Mouse (Mus musculus): ENCODE measurements at regions not wholly inside any gene's neighbourhood (a gene's known extent, or its start where the extent isn't known, plus 50 kb on each side); places are given as distances from the start of the nearest gene placed in this dataset.

GRCm38 (mm10) chr12:71603136-71603535 is 227.7 kb upstream of the Daam1 start:
- DNase-seq (ENCODE audit: low spot score in 2 of 2) = no peak
- intact Hi-C loops (cut with DNase I) = no loop called here

DNA sequence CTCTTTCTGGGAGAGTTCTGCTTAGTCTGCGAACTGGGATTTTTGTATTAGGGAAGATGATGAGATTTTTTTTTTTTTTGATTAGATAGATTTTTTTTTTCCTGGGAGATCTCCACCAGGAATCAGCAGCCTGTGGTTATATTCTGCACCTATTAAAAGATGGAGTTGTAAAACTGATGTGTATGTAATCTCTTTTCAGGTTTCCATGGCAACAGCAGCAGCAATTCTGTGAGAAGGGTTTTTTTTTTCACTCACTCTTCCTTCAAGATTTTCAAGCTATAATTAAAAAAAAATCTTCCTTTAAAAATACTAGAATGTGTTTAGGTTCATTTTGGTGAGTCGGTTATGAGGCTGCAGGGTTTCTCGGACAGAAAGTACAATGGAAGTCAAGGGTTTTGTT is 224.5 kb upstream of the Daam1 start:
- DNase-seq (ENCODE audit: low spot score in 2 of 2) = no peak
- intact Hi-C loops (cut with DNase I) = no loop called here

DNA sequence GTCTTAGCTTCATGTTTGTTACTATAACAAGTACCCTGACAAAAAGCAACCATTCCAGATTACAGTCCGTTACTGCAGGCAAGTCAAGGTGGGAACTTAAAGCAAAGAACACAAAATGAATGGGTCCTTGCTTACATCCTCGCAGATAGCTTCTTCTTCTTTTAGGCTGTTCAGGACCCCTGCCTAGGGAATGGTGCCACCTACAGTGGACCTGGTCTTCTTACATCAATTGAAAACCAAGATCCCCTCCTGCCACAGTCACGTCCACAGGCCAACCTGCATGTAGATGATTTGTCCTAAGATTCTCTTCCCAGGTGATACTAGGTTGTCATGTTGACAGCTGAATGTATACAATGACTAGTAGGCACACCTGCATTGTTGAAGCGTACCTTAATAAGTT is 222.9 kb upstream of the Daam1 start:
- no peak for DNase-seq (ENCODE audit: low spot score in 2 of 2)
- intact Hi-C loops (cut with DNase I) = no loop called here

DNA sequence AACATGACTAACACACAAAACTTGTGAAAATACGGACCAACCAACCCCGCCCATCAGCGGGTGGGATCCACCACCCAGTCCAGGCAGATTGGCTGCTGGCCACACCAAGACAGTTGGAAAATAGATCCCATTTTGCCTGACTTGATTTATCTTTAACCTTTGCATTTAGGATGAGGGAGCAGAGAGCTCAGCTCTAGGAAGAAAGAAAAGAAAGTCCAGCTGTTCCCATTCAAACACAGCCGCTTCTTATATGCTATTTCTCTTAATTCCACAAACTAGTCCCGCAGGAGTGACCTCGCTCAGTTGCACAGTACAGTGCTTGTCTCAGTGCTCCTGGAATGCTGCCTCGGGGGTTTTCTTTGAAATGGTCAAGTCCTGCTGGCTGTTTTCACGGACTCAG is 217.6 kb upstream of the Daam1 start:
- intact Hi-C loops (cut with DNase I) = no loop called here
- DNase-seq (ENCODE audit: low spot score in 2 of 2) = no peak

DNA sequence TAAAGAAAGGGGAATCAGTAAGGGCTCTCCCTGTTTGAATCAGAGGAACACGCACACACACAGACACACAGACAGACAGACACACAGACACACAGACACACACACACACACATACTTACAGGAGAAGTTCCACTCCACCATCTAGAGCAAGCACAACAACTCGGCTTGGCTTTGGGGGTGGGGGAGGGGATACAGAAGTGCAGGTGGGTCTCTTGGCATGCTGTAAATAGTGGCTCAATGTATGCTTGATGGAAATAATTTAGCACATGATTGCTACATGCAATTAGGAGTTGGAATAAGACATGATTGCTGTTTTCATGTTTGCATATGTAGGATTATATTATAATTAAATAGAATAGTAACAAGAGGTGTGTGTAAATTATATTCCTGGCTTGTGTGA is 215.9 kb upstream of the Daam1 start:
- intact Hi-C loops (cut with DNase I) = no loop called here
- DNase-seq (ENCODE audit: low spot score in 2 of 2) = no peak

DNA sequence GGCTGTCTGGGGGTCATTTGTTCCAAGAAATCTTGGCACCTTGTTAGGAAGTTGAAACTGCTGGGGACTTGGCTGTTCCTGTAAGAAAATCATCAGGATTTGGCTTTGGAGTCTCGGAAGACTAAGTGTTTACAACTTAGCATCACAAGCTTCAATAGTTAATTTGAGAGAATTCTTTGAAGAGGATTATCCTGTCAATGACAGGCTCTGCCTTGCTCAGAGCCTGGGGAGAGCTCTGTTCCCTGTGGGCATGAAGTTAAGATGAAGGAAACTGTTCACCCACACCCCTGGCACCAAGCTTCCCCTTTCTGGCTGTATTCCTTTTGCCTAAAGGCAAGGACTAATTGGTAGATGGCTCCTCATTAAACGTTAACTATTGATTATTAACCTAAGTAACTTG is 215.5 kb upstream of the Daam1 start:
- DNase-seq (ENCODE audit: low spot score in 2 of 2) = no peak
- intact Hi-C loops (cut with DNase I) = no loop called here

DNA sequence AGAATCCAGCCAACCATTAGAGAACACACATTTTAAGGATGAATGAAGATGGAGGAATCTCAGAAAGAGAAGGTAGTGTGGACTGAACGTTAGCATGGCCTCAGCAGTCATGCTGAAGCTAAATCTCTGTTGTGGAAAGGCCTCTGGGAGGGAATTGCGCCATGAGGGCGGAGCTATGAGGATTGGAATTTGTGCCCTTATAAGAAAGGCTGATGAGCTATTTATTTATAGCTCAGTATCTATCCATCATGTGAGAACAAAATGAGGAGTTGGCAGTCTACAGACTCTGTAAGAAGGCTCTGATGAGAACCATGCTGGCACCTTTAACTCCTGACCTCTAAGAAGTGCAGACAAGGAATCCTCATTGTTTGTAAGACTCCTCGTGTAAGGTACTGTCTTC is 214.8 kb upstream of the Daam1 start:
- intact Hi-C loops (cut with DNase I) = no loop called here
- no peak for DNase-seq (ENCODE audit: low spot score in 2 of 2)

DNA sequence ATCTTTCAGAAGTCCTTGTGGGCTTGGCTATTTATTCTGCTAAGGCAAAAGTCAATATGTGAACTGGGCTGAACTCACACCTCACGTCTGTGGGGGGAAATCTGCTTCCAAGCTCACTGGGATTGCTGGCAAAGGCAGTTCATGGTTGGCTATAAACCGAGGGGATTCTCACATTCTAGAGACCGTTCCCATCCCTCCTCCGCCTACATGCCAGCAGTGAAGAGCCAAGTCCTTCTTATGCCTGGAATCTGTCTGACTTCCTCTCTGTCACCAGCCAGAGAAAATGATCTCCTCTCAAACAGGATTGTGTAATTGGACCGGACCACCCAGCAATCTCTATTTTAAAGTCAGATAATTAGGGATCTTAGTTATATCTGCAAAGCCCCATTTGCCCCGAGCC is 212.4 kb upstream of the Daam1 start:
- intact Hi-C loops (cut with DNase I) = no loop called here
- DNase-seq (ENCODE audit: low spot score in 2 of 2) = no peak

DNA sequence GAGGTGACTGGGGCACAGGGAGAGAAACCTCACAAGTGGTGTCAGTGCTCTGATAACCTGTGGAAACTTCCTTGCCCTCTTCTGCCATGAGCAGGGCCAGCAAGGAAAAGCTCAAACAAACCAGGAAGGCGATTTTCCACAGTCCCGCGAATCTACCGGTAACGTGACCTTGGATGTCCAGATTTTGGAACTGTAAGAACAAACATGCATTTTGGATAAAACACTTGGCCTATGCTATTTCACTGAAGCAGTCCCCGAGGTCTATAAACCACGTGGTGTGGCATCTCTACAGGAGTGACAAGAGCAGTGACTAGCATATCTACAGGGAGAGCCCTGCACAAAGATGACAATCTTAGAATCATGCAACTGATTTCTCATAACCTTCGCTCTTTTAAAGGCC is 211.9 kb upstream of the Daam1 start:
- intact Hi-C loops (cut with DNase I) = no loop called here
- DNase-seq (ENCODE audit: low spot score in 2 of 2) = no peak

GRCm38 (mm10) chr12:71619561-71619960 is 211.3 kb upstream of the Daam1 start:
- no peak for DNase-seq (ENCODE audit: low spot score in 2 of 2)
- intact Hi-C loops (cut with DNase I) = no loop called here

- intact Hi-C loops (cut with DNase I) = no loop called here
- no peak for DNase-seq (ENCODE audit: low spot score in 2 of 2)
Measured at GRCm38 (mm10) chr12:71621542-71621941, 209.3 kb upstream of the Daam1 start.

- DNase-seq (ENCODE audit: low spot score in 2 of 2) = no peak
- intact Hi-C loops (cut with DNase I) = no loop called here
Measured at GRCm38 (mm10) chr12:71622761-71623160, 208.1 kb upstream of the Daam1 start.

DNA sequence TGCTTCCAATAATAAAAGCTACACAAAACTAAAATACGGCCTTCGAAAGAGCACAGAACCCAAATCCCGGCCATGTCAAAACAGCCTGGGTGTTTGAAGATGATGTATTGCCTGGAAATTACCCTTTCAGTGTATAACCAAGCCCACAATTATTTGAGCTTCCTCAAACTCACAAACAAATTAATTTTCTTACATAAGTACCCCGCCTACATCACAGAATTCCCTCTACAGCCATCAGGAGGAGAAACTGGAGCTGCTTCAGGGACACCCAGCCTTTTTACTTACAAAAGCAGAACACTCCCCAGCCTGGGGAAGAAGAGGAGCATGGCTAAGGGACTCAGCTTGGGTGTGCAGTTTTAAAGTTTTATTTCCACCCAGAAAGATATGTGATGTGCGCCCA is 207.6 kb upstream of the Daam1 start:
- DNase-seq (ENCODE audit: low spot score in 2 of 2) = no peak
- intact Hi-C loops (cut with DNase I) = no loop called here

GRCm38 (mm10) chr12:71624076-71624475 is 206.8 kb upstream of the Daam1 start:
- no peak for DNase-seq (ENCODE audit: low spot score in 2 of 2)
- intact Hi-C loops (cut with DNase I) = no loop called here

GRCm38 (mm10) chr12:71624676-71625075 is 206.2 kb upstream of the Daam1 start:
- intact Hi-C loops (cut with DNase I) = no loop called here
- no peak for DNase-seq (ENCODE audit: low spot score in 2 of 2)

DNA sequence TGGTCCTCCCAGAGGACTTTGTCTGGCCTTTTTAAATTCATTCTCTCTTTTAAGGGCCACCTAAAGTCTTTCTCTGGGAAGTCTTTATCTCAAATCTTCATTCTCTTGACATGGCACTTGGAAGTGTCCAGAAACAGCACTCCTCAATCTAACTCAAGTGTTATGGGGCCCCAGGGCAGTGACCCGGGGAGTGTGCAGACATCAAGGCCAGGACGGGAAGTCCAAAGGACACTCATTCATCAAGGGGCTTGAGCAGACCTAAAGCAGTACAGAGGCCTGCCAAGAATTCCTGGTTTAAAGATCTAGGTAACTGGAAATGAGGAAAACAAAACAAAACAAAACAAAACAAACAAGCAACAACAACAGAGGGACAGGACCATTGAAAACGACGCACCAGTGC is 205.8 kb upstream of the Daam1 start:
- DNase-seq (ENCODE audit: low spot score in 2 of 2) = no peak
- intact Hi-C loops (cut with DNase I) = no loop called here

DNA sequence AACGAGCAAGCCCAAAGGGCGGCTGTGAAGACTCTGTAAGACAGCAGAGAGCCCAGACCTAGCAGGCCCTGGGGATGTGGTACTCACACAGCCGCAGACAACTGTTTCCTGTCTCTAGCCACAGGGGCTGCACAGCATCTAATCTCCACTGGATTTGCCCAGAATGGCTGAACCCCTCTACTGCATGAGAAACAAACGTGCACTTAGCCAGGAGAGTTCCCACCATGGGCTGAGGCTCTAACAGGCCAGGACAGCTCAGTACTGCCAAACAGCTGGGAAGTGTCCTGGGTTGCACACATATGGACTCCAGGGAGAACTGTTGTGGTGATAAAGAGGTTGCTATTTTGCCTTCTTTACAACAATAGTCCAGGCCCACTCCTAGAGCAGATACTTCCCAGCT is 204.1 kb upstream of the Daam1 start:
- intact Hi-C loops (cut with DNase I) = no loop called here
- DNase-seq (ENCODE audit: low spot score in 2 of 2) = no peak

DNA sequence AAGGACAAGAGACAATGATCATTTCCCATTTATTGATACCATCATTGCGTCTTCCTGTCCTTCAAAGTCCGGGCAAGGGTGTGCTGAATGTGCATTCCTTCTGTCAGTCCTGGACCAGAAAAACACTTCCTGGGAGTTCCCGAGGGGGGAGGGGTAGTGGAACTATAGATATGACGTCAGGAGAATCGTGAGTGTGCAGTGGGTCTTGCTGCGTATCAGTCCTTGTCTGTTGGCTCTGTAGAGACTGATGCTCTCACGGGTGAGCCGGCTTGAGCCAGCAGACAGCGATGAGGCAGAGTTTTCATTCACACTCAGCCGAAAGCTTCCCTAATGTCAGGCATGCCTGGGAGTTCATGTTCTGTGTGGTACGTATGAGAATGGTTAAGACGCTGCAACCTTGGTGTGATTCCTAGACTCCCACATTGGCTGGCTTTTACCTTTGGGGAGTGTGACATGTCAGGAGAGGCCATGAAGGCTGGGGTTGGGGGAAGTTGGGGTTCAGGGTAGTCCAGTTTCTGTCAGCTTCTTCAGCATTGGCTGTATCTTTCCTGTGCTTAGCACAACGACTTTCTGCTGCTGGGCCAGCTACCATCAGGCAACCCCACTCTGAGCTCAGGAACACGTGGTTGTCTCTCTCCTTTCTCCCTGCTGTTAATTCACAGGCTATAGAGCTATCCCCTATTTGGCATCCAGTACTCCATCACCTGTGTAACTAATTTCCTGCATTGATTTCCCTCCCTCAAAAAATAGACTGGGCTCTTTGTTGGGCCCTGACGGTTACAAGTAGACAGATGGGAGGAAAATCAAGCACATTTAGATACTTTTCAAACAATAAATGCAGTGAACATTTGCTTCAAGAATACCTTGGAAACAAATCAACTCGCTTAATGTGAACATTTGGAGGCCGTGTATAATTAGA is 203.2 kb upstream of the Daam1 start:
- intact Hi-C loops (cut with DNase I) = no loop called here

GRCm38 (mm10) chr12:71628340-71628738 is 202.5 kb upstream of the Daam1 start:
- DNase-seq (ENCODE audit: low spot score in 2 of 2) = no peak
- intact Hi-C loops (cut with DNase I) = no loop called here

More for the DNA sequence above, 203.2 kb upstream of the Daam1 start:
- DNase-seq (ENCODE audit: low spot score in 2 of 2) = no peak

DNA sequence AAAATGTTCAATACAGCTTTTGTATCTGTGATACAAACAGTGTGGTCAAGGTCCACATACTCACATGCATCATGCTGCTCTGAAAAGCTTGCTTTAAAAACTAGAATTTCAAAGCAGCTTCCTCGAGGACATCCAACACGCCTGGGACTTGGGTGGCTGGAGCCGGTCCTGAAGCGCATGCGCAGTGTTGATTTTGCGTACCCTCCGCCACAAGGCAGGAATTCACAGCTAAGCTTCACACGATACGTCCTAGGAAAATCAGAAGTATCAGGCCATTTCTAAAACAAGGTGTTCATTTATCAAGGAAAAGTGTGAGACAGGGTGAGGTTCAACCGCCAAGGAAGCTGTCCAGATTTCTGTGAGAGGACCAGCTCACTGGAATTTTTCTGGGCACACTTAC is 202.1 kb upstream of the Daam1 start:
- intact Hi-C loops (cut with DNase I) = no loop called here
- DNase-seq (ENCODE audit: low spot score in 2 of 2) = no peak

GRCm38 (mm10) chr12:71630386-71630785 is 200.5 kb upstream of the Daam1 start:
- intact Hi-C loops (cut with DNase I) = no loop called here
- no peak for DNase-seq (ENCODE audit: low spot score in 2 of 2)

DNA sequence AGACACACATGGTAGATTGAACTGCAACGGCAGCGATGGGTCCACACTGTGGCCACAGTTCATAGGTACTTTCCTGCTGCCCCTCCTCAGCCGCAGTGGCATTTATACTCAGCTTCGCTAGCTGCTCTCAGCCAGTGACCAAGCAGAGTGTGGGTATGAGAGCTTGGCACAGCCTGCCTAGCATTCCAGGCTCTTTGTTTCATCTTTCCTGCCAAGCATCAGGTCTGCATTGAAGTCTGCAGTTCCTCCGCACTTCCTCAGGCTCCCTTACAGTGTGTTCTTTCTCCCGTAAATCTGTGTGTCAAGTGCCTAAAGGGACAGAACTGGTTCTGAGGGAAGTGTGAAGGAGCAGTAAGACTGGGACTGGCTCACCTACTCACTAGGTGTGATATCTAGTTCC is 194.6 kb upstream of the Daam1 start:
- no peak for DNase-seq (ENCODE audit: low spot score in 2 of 2)
- intact Hi-C loops (cut with DNase I) = no loop called here
